Mouse (Mus musculus): ENCODE measurements around the gene Eprs. TPM values are rescaled to one million over a fixed set of nuclear protein-coding genes. Genes with fewer than 3 reads are reported as not detected.

Gene Eprs
- polyA plus RNA-seq, 1 experiment, result 44.2 TPM

- Histone ChIP-seq H3K4me3 (ENCODE audit: insufficient read depth, poor library complexity, severe bottlenecking) (no peak overlapping the region), H3ac (ENCODE audit: control insufficient read depth, insufficient read length, low read depth) (no peak overlapping the region), H3K79me2 (ENCODE audit: control insufficient read depth, insufficient read depth) (no peaks in the 10 kb centered on the region), H3K27me3 (ENCODE audit: control insufficient read depth, insufficient read depth, insufficient read length) (no peaks in the 10 kb centered on the region), H3K79me3 (ENCODE audit: low read depth) (no peaks in the 10 kb centered on the region), H3K36me3 (ENCODE audit: control insufficient read depth, insufficient read depth) (peaks cover 84% of the 10 kb centered on the region)
- TF ChIP-seq USF1 (IDR thresholded peaks at IDR 0.05; ENCODE audit: low read depth) (no peak), CTCF (IDR thresholded peaks at IDR 0.05; ENCODE audit: control insufficient read depth, insufficient read depth, insufficient read length) (no peak), FOSL1 (IDR thresholded peaks at IDR 0.05; ENCODE audit: insufficient read depth, low read length, poor library complexity, severe bottlenecking) (no peak), MAX (IDR thresholded peaks at IDR 0.05) (no peak), MYOG (IDR thresholded peaks at IDR 0.05; ENCODE audit: control insufficient read depth, extremely low read depth, insufficient read length) (no peak), CEBPB (IDR thresholded peaks at IDR 0.05; ENCODE audit: low read depth) (no peak), MYOD1 (IDR thresholded peaks at IDR 0.05; ENCODE audit: control insufficient read depth, insufficient read length, low read depth) (no peak)
These were observed 63.7 kb downstream of the Eprs start for GRCm38 (mm10) chr1:185426583-185426982.

- no peaks in the 10 kb centered on the region for H3K79me2 ChIP-seq (ENCODE audit: control insufficient read depth, insufficient read depth)
These were observed 67.6 kb downstream of the Eprs start for GRCm38 (mm10) chr1:185430488-185430887.

GRCm38 (mm10) chr1:185431245-185431997 is 68.6 kb downstream of the Eprs start:
- H3ac ChIP-seq (ENCODE audit: control insufficient read depth, insufficient read length, low read depth), result no peak overlapping the region
- TF ChIP-seq CTCF (IDR thresholded peaks at IDR 0.05; ENCODE audit: control insufficient read depth, insufficient read depth, insufficient read length) (no peak), FOSL1 (IDR thresholded peaks at IDR 0.05; ENCODE audit: insufficient read depth, low read length, poor library complexity, severe bottlenecking) (no peak), MYOD1 (IDR thresholded peaks at IDR 0.05; ENCODE audit: control insufficient read depth, insufficient read length, low read depth) (no peak), USF1 (IDR thresholded peaks at IDR 0.05; ENCODE audit: low read depth) (no peak), MAX (IDR thresholded peaks at IDR 0.05) (no peak), CEBPB (IDR thresholded peaks at IDR 0.05; ENCODE audit: low read depth) (no peak), MYOG (IDR thresholded peaks at IDR 0.05; ENCODE audit: control insufficient read depth, extremely low read depth, insufficient read length) (no peak)
- H3K79me2 ChIP-seq (ENCODE audit: control insufficient read depth, insufficient read depth), result no peaks in the 10 kb centered on the region
- no peak overlapping the region for H3K4me3 ChIP-seq (ENCODE audit: insufficient read depth, poor library complexity, severe bottlenecking)
- H3K27me3 ChIP-seq (ENCODE audit: control insufficient read depth, insufficient read depth, insufficient read length), result no peaks in the 10 kb centered on the region
- H3K36me3 ChIP-seq (ENCODE audit: control insufficient read depth, insufficient read depth), result peaks cover 38% of the 10 kb centered on the region
- H3K79me3 ChIP-seq (ENCODE audit: low read depth), result no peaks in the 10 kb centered on the region

More at GRCm38 (mm10) chr1:185430488-185430887, 67.6 kb downstream of the Eprs start:
- H3K4me3 ChIP-seq (ENCODE audit: insufficient read depth, poor library complexity, severe bottlenecking), result no peak overlapping the region
- no peaks in the 10 kb centered on the region for H3K27me3 ChIP-seq (ENCODE audit: control insufficient read depth, insufficient read depth, insufficient read length)
- TF ChIP-seq MYOD1 (IDR thresholded peaks at IDR 0.05; ENCODE audit: control insufficient read depth, insufficient read length, low read depth), result no peak
- TF ChIP-seq CTCF (IDR thresholded peaks at IDR 0.05; ENCODE audit: control insufficient read depth, insufficient read depth, insufficient read length), result no peak
- TF ChIP-seq FOSL1 (IDR thresholded peaks at IDR 0.05; ENCODE audit: insufficient read depth, low read length, poor library complexity, severe bottlenecking), result no peak
- no peak for TF ChIP-seq MYOG (IDR thresholded peaks at IDR 0.05; ENCODE audit: control insufficient read depth, extremely low read depth, insufficient read length)
- no peaks in the 10 kb centered on the region for H3K79me3 ChIP-seq (ENCODE audit: low read depth)
- H3K36me3 ChIP-seq (ENCODE audit: control insufficient read depth, insufficient read depth), result peaks cover 45% of the 10 kb centered on the region
- no peak overlapping the region for H3ac ChIP-seq (ENCODE audit: control insufficient read depth, insufficient read length, low read depth)

GRCm38 (mm10) chr1:185431998-185432317 is 69.1 kb downstream of the Eprs start:
- H3K36me3 ChIP-seq (ENCODE audit: control insufficient read depth, insufficient read depth), result peaks cover 33% of the 10 kb centered on the region
- H3ac ChIP-seq (ENCODE audit: control insufficient read depth, insufficient read length, low read depth), result no peak overlapping the region

GRCm38 (mm10) chr1:185433112-185433511 is 70.3 kb downstream of the Eprs start:
- Histone ChIP-seq H3K4me3 (ENCODE audit: insufficient read depth, poor library complexity, severe bottlenecking) (no peak overlapping the region), H3ac (ENCODE audit: control insufficient read depth, insufficient read length, low read depth) (no peak overlapping the region), H3K79me2 (ENCODE audit: control insufficient read depth, insufficient read depth) (no peaks in the 10 kb centered on the region), H3K27me3 (ENCODE audit: control insufficient read depth, insufficient read depth, insufficient read length) (peaks cover 2% of the 10 kb centered on the region), H3K36me3 (ENCODE audit: control insufficient read depth, insufficient read depth) (peaks cover 22% of the 10 kb centered on the region), H3K79me3 (ENCODE audit: low read depth) (no peaks in the 10 kb centered on the region)
- no peak for TF ChIP-seq MYOD1 (IDR thresholded peaks at IDR 0.05; ENCODE audit: control insufficient read depth, insufficient read length, low read depth)
- TF ChIP-seq FOSL1 (IDR thresholded peaks at IDR 0.05; ENCODE audit: insufficient read depth, low read length, poor library complexity, severe bottlenecking), result no peak
- TF ChIP-seq MYOG (IDR thresholded peaks at IDR 0.05; ENCODE audit: control insufficient read depth, extremely low read depth, insufficient read length), result no peak
- no peak for TF ChIP-seq CTCF (IDR thresholded peaks at IDR 0.05; ENCODE audit: control insufficient read depth, insufficient read depth, insufficient read length)
- no peak for TF ChIP-seq USF1 (IDR thresholded peaks at IDR 0.05; ENCODE audit: low read depth)
- TF ChIP-seq CEBPB (IDR thresholded peaks at IDR 0.05; ENCODE audit: low read depth), result no peak
- TF ChIP-seq MAX (IDR thresholded peaks at IDR 0.05), result no peak

More at GRCm38 (mm10) chr1:185431998-185432317, 69.1 kb downstream of the Eprs start:
- Histone ChIP-seq H3K79me3 (ENCODE audit: low read depth) (no peaks in the 10 kb centered on the region), H3K27me3 (ENCODE audit: control insufficient read depth, insufficient read depth, insufficient read length) (no peaks in the 10 kb centered on the region), H3K79me2 (ENCODE audit: control insufficient read depth, insufficient read depth) (no peaks in the 10 kb centered on the region), H3K4me3 (ENCODE audit: insufficient read depth, poor library complexity, severe bottlenecking) (no peak overlapping the region)
- TF ChIP-seq FOSL1 (IDR thresholded peaks at IDR 0.05; ENCODE audit: insufficient read depth, low read length, poor library complexity, severe bottlenecking), result no peak
- no peak for TF ChIP-seq CEBPB (IDR thresholded peaks at IDR 0.05; ENCODE audit: low read depth)
- no peak for TF ChIP-seq CTCF (IDR thresholded peaks at IDR 0.05; ENCODE audit: control insufficient read depth, insufficient read depth, insufficient read length)
- TF ChIP-seq MAX (IDR thresholded peaks at IDR 0.05), result no peak
- TF ChIP-seq MYOG (IDR thresholded peaks at IDR 0.05; ENCODE audit: control insufficient read depth, extremely low read depth, insufficient read length), result no peak
- TF ChIP-seq MYOD1 (IDR thresholded peaks at IDR 0.05; ENCODE audit: control insufficient read depth, insufficient read length, low read depth), result no peak
- TF ChIP-seq USF1 (IDR thresholded peaks at IDR 0.05; ENCODE audit: low read depth), result no peak
